Mouse (Mus musculus): ENCODE measurements around the gene Gm20716. TPM values are rescaled to one million over a fixed set of nuclear protein-coding genes. Genes with fewer than 3 reads are reported as not detected.

Gm20716 gene
- polyA plus RNA-seq (2012; rRNA removed): 25.4 and 32.7 TPM in 2 replicates

DNA sequence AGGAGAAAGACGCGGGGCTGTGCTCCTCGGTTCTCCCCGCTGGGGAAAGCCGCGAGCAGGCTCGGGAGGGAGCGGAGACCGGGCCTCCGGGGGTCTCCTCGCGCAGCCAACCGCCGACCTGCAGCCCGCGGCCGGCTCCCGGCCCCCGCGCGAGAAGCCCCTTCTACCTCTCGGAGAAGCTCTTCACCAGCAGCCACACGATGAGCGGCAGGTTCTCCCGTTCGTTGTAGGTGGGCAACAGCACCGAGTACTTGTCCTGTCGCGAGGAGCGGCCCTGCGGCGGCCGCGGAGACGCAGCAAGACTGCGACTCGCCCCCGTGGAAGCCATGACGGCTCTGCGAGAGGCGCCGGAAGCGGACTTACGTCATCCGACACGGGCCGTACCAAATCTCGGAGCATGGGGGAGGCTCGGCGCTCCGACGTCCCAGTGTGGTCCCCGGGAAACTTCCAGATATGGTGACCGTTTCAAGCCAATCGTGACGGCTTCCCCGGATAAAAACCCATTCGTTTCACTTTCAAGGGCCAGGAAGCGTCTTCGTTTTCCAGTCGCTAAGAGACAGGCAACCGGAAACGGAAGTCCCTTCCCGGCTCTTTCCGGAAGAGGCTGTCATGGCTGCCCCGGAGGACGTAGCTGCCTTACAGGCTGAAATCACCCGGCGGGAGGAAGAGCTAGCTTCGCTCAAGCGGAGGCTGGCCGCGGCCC lies at the start of gene Gm20716, which contains the start of the genes Dpm1 and Mocs3:
Gm20716 (minus strand) TSS at position 339 of the 703 bp plus-strand sequence.
Dpm1 (minus strand) TSS at position 566 of the 703 bp plus-strand sequence.
Mocs3 (plus strand) TSS at position 597 of the 703 bp plus-strand sequence.

GRCm38 (mm10) chr2:168206725-168207644 lies 23.2 kb downstream of the Gm20716 start, which contains the start of gene Adnp:
Gene Adnp, minus strand, starts transcription at chr2:168207112.

Other genes with a start within 250 kb of the Gm20716 start
- gene Ripor3, start 219.7 kb downstream of the Gm20716 start, polyA plus RNA-seq (2012; rRNA removed): 3.3 and 6.0 TPM in 2 replicates
- 6.7 and 6.9 TPM in 2 replicates for gene Pard6b, start 149.4 kb downstream of the Gm20716 start, polyA plus RNA-seq (2012; rRNA removed)
- gene Adnp, start 23.3 kb downstream of the Gm20716 start, polyA plus RNA-seq (2012; rRNA removed): 62.4 and 98.6 TPM in 2 replicates
- 18.0 and 26.2 TPM in 2 replicates for gene Dpm1, start 227 bp upstream of the Gm20716 start, polyA plus RNA-seq (2012; rRNA removed)
- 9.4 and 11.3 TPM in 2 replicates for gene Mocs3, start 258 bp upstream of the Gm20716 start, polyA plus RNA-seq (2012; rRNA removed)
- gene Kcng1, start 51.4 kb upstream of the Gm20716 start, polyA plus RNA-seq (2012; rRNA removed): 0.65 and 0.89 TPM in 2 replicates

All from central nervous system, embryonic 11.5 days (tissue).